Comparison of ENCODE assay signal across 17 mouse cellular contexts in the genomic region with DNA sequence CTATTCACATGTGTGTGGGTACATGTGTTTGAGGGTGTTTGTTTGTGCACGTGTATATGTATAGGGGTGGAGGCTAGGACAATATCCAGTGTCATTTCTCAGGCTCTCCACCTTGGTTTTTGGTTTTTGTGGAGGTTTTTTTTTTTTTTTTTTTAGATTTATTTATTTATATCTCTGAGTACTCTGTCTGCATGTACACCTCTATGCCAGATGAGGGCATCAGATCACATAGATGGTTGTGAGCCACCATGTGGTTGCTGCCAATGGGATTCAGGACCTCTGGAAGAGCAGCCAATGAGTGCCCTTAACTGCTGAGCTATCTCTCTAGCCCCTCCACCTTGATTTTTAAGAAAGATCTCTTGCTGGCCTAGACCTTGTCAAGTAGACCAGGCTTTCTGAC. TPM values are rescaled to one million over a fixed set of nuclear protein-coding genes. Genes with fewer than 3 reads are reported as not detected.
DNase-seq lines count a peak whose midpoint lies in the region; ATAC-seq and TF ChIP-seq lines count a peak whose summit lies in the region.
"Had no signal": no experiment of that assay in that cellular context is flagged by ENCODE, and none has a peak within 500 bp of the region (broad histone marks: within the 10 kb centered on the region; RNA-seq: fewer than 3 reads in every experiment).

No protein-coding gene starts in this region.

- no peaks in the 10 kb centered on the region for H3K27me3 ChIP-seq in embryonic facial prominence, embryonic 14.5 days (replicated peaks; ENCODE audit: control insufficient read depth, insufficient read depth, low read length)
- no peaks in the 10 kb centered on the region for H3K27me3 ChIP-seq in embryonic facial prominence, embryonic 10.5 days (replicated peaks; ENCODE audit: low read depth, poor library complexity, severe bottlenecking)
- H3K27me3 ChIP-seq: forebrain, embryonic 12.5 days; heart, embryonic 12.5 days; midbrain, embryonic 12.5 days had no signal

- peaks cover 71% of the 10 kb centered on the region for H3K36me3 ChIP-seq in embryonic facial prominence, embryonic 14.5 days (ENCODE audit: control insufficient read depth, insufficient read depth, low read length)
- H3K36me3 ChIP-seq in embryonic facial prominence, embryonic 10.5 days (replicated peaks): peaks cover 73% of the 10 kb centered on the region

- H3K4me1 ChIP-seq in embryonic facial prominence, embryonic 14.5 days (ENCODE audit: control insufficient read depth, insufficient read depth, low read length): peaks cover 4% of the 10 kb centered on the region
- H3K4me1 ChIP-seq in embryonic facial prominence, embryonic 10.5 days: peaks cover 14% of the 10 kb centered on the region

- 90% methylated on average over 1 of the region's 1 CpGs for WGBS in embryonic facial prominence, embryonic 14.5 days
- whole genome bisulfite sequencing in embryonic facial prominence, embryonic 10.5 days: 91% methylated on average over 1 of the region's 1 CpGs

- H3K9ac ChIP-seq in embryonic facial prominence, embryonic 14.5 days (ENCODE audit: low read depth, low read length): no peak overlapping the region
- H3K9ac ChIP-seq: forebrain, embryonic 12.5 days; heart, embryonic 12.5 days; hindbrain, embryonic 14.5 days; midbrain, embryonic 12.5 days had no signal

- H3K4me2 ChIP-seq in embryonic facial prominence, embryonic 14.5 days (ENCODE audit: low read depth, low read length): no peak overlapping the region
- H3K4me2 ChIP-seq: forebrain, embryonic 12.5 days; heart, embryonic 12.5 days; hindbrain, embryonic 14.5 days; midbrain, embryonic 12.5 days had no signal

- H3K27ac ChIP-seq in embryonic facial prominence, embryonic 14.5 days (replicated peaks; ENCODE audit: low read depth, low read length): no peak overlapping the region
- no peak overlapping the region for H3K27ac ChIP-seq in embryonic facial prominence, embryonic 10.5 days (replicated peaks)
- no peak overlapping the region for H3K27ac ChIP-seq in left cerebral cortex, adult 2 months
- H3K27ac ChIP-seq: forebrain, embryonic 12.5 days; hindbrain, embryonic 14.5 days; midbrain, embryonic 12.5 days had no signal

- intact Hi-C loops in left cerebral cortex, adult 2 months (cut with DNase I): loop anchor here (5.0 kb wide), 1 partner anchor 79 kb away; the partner anchor contains the start of gene Alkbh5

- no peak; the same call in none of the 2 replicates for TF ChIP-seq CTCF in left cerebral cortex, adult 2 months (IDR thresholded peaks at IDR 0.05)

- H3K4me3 ChIP-seq in embryonic facial prominence, embryonic 14.5 days (ENCODE audit: low read depth, low read length): no peak overlapping the region
- no peak overlapping the region for H3K4me3 ChIP-seq in embryonic facial prominence, embryonic 10.5 days
- no peak overlapping the region for H3K4me3 ChIP-seq in left cerebral cortex, adult 2 months
- H3K4me3 ChIP-seq: forebrain, embryonic 12.5 days; heart, embryonic 12.5 days; midbrain, embryonic 12.5 days had no signal

- ATAC-seq in embryonic facial prominence, embryonic 14.5 days (ENCODE audit: low read depth): no peak

- H3K9me3 ChIP-seq in embryonic facial prominence, embryonic 14.5 days (ENCODE audit: control insufficient read depth, low read length): no peaks in the 10 kb centered on the region
- no peaks in the 10 kb centered on the region for H3K9me3 ChIP-seq in embryonic facial prominence, embryonic 10.5 days
- H3K9me3 ChIP-seq: forebrain, embryonic 12.5 days; heart, embryonic 12.5 days; midbrain, embryonic 12.5 days had no signal

- DNase-seq in embryonic facial prominence, embryonic 14.5 days (ENCODE audit: low spot score): peak; percentile 14
- no peak for DNase-seq in embryonic facial prominence, embryonic 10.5 days (ENCODE audit: low spot score)
- DNase-seq in kidney, postnatal 14 days: peak; percentile 15
- DNase-seq in kidney, postnatal 4 days: no peak
- peak; percentile 55 for DNase-seq in ES-CJ7 (ENCODE audit: low read depth, low spot score)
- peak; percentile 7 for DNase-seq in embryo, embryonic 10.5 days (ENCODE audit: low spot score)
- no peak for DNase-seq in testis, postnatal 10 days (ENCODE audit: low spot score)
- DNase-seq in left cerebral cortex, adult 2 months (ENCODE audit: extremely low spot score in 1 of 2, low spot score in 2 of 2): no peak
- DNase-seq: adrenal gland, postnatal 36 days; cerebellum, adult 11 months; gastrocnemius, postnatal 10 days; kidney, postnatal 25 days had no signal

RNA-seq across cellular contexts. Expression of gene Drg2, which starts 3.6 kb away (rescaled TPM):
- polyA plus RNA-seq in embryonic facial prominence, embryonic 14.5 days (2014; fragmentation: Nextera tagmentation; extraction: Ambion mirVana): 95.2 and 110 TPM in 2 replicates
- 141 and 143 TPM in 2 replicates for polyA plus RNA-seq in embryonic facial prominence, embryonic 10.5 days (2016; fragmentation: Nextera tagmentation; extraction: Ambion mirVana)
- total RNA-seq in left cerebral cortex, adult 2 months (2021): 10 to 100 TPM; 71.7 to 73.3 TPM

RNA-seq across cellular contexts. Expression of gene Myo15, which starts 11.2 kb away (rescaled TPM):
- polyA plus RNA-seq in embryonic facial prominence, embryonic 14.5 days (2014; fragmentation: Nextera tagmentation; extraction: Ambion mirVana): 0.24 and 0.43 TPM in 2 replicates
- polyA plus RNA-seq in embryonic facial prominence, embryonic 10.5 days (2016; fragmentation: Nextera tagmentation; extraction: Ambion mirVana): 0.21 and 0.22 TPM in 2 replicates
- total RNA-seq in left cerebral cortex, adult 2 months (2021): under 1 TPM; 0.11 to 0.19 TPM
- polyA plus RNA-seq: C2C12 had no signal

RNA-seq across cellular contexts. Expression of gene Atpaf2, which starts 39.7 kb away (rescaled TPM):
- 42.9 and 44.0 TPM in 2 replicates for polyA plus RNA-seq in embryonic facial prominence, embryonic 14.5 days (2014; fragmentation: Nextera tagmentation; extraction: Ambion mirVana)
- polyA plus RNA-seq in embryonic facial prominence, embryonic 10.5 days (2016; fragmentation: Nextera tagmentation; extraction: Ambion mirVana): 61.7 and 63.6 TPM in 2 replicates
- total RNA-seq in left cerebral cortex, adult 2 months (2021): 10 to 100 TPM; 24.6 to 32.7 TPM

RNA-seq across cellular contexts. Expression of gene Gid4, which starts 41.0 kb away (rescaled TPM):
- polyA plus RNA-seq in embryonic facial prominence, embryonic 14.5 days (2014; fragmentation: Nextera tagmentation; extraction: Ambion mirVana): 26.3 and 26.5 TPM in 2 replicates
- polyA plus RNA-seq in embryonic facial prominence, embryonic 10.5 days (2016; fragmentation: Nextera tagmentation; extraction: Ambion mirVana): 26.9 and 28.5 TPM in 2 replicates
- 10 to 100 TPM; 52.6 to 52.7 TPM for total RNA-seq in left cerebral cortex, adult 2 months (2021)

Comparison
In these comparisons a context has a peak if more than half of its experiments do, and no peak if none do; other contexts are left out.
1. DNase-seq: peak in embryonic facial prominence, embryonic 14.5 days (single experiment), kidney, postnatal 14 days (single experiment), ES-CJ7 (single experiment) and embryo, embryonic 10.5 days (single experiment); none in embryonic facial prominence, embryonic 10.5 days (single experiment), kidney, postnatal 4 days (0 of 2), testis, postnatal 10 days (single experiment) and left cerebral cortex, adult 2 months (0 of 2).